Mouse (Mus musculus) embryo, embryonic 10.5 days (tissue): ENCODE measurements at regions not wholly inside any gene's neighbourhood (a gene's known extent, or its start where the extent isn't known, plus 50 kb on each side); places are given as distances from the start of the nearest gene placed in this dataset.

ENCODE experiments used
- DNase-seq: peaks from one replicate; pipeline ENCODE4 v3.0.0-alpha.2; 2015; ENCODE audit warnings: low spot score

DNA sequence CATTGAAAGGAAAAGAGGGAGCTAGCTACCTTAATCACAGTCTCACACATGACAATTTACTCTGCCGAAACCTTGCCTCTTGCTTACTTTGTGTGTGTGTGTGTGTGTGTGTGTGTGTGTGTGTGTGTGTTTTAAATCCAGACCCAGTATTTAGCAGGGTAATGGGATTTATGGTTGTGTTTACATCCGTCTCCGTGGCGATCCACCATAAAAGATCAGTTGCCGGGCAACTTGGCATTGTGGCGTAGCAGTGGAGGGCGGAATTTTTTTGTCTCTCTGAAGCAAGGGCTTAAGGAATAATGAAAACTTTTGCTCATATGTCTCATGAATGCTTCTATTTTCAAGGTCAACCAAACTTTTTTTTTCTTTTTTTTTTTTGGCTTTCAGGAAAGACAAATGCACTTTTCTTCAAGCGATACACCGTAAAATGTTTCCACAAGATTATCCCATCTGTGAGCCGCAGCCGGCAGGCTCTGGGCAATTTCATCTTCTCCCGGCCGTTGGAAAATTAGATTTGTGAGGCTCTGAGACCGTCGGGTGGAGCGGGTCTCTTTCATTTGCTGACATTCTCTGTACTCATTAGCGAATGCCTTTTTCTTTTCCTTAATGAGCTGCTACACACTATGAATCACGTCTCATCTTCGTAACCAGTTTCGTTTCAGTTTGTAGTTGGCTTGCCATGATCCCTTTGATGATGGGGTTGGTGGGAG, 53.9 kb upstream of the Ptch1 start:
- DNase-seq, result peak; percentile 87

DNA sequence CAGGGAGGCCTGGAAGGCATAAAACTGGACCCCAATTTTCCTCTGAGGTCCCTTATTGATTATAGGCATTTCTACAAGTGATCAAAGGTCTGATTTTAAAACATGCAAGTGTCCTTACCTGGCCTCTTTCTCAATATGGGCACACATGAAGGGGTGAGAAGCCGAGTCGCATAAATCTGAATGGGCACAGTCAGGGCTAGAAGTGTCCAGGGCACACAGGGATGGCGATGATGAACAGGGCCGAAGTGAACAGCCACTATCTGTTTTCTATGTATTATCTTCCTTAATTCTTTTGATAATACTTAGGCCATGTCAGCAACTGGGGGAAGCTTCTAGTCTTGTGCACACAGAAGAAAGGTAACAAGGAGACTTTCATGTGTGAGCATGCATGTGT, 54.5 kb upstream of the Ptch1 start:
- DNase-seq, result no peak

DNA sequence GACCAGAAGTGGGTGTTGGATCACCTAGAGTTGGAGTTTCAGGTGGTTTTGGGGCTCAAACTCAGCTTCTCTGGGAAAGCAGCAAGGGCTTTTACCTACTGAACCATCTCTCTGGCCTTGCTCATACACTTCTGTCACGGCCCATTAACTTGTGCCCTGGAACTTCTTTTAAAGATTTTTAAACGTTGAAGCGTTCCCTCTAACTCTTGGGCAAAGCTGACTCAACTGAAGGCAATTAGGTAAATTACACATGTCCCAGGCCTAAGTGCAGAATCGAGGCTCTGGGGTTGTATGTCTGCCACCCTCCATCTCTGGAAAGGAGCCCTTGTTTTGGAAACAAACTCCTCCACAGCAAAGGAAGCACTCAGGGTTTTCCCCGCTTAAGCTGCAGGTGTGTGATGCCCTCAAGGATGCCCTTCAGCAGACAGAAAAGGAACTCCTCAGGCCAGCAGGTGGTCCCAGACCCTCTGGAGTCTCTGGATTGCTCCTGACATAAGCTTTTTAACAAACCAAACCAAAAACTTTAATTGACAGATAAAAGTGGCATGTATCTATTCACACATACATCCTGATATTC, 58.5 kb upstream of the Ptch1 start:
- no peak for DNase-seq

DNA sequence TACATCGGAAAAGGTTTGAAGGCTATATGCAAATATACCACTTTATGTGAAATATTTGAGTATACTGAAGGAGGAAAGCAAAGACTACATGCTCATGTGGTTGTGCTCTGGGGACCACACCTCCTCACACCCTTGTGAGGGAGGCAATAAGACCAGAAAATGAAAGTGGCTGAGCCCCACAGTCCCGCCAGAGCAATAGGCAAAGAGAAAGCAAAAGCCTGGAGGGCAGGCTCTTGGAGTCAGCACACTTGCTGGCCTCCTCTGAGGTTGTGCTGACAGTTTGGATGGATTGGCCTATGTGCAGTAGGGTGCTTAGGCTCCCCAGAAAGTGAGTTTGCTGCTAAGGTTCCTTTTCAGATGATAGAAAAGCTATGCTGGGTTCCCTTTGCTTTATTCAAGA, 60.9 kb upstream of the Ptch1 start:
- DNase-seq, result no peak

DNA sequence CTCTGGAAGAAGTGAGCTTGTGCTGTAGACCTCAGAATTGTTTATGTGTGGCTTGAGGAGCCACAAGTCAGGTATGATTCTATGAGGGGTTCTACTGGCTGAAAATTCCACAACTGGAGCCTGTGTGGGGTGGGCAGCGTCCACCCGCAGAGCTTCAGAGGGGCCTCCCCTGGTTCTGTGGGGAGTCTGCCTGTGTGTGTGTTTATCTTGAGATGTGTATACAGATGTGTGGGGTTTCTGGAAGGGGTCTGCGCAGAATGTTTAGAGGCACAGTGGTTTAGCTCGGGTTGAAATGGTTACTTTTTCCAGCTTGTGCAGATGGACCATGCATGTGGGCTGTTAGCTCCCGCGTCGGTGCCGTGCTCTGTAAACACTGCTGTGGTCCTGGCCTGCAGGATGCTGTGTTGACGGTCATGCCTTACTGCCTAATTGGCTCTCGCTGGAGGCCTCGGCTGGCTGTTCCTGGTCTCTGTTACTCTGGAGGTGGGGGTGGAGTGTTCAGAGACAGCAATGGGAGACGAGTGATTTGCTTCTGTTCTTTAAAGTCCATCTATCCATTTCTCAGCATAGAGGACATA, 68.3 kb upstream of the Ptch1 start:
- peak; percentile 53 for DNase-seq

DNA sequence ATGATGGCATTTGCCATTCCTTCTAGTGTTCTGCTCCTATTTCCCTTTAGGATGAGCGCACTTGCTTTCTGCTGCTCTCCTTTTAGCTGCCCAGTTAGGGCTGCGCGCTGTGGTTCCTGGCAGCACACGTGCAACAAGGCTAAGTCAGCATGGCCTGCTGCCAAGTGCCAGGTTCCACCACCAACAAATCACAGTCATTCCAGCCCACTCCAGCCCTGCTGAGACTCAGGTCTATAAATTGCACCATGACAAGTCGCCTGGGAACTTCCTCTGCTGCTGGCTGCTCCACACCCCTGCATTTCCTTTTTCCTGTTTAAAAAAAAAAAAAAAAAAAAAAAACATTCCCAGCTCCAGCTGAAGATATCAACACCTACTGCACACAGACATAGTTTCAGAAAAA, 69.2 kb upstream of the Ptch1 start:
- peak; percentile 60 for DNase-seq

DNA sequence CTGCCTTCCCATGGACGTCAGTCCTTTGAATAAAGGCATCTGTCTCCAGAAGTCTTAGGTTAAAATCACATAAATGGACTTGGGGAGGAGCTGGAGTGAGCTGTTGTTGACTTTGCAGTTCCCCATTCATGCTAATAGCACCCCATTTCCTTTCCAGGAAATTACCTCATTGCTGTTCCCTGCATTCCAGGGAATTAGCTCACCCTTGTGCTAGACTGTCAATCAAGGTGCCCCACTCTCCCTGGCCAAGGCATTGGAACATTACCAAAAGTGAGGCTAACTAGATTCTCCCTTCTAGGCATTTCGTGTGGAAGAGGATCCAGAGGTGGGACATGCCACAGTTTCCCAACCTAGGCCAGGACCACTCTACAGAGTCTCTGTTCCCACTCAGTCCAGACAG, 70.0 kb upstream of the Ptch1 start:
- DNase-seq, result no peak

DNA sequence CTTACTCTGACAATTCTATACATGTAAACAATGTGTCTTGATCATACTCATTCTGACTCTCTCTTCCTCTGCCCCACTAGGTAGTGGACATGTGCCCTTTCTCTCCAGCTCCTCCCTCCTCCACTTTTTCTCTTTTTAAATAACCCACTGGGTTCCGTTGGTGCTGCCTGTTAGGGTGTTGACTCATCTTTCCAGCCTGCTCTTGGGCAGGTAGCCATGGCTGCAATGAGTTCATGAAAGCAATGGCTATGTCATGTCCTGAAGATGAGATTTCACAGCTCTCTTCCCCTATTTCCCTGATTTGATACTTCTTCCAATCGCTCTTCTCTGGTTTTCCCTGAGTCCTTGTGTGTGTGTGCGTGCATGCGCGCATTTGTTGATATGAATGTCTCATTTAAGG, 70.9 kb upstream of the Ptch1 start:
- DNase-seq, result no peak

DNA sequence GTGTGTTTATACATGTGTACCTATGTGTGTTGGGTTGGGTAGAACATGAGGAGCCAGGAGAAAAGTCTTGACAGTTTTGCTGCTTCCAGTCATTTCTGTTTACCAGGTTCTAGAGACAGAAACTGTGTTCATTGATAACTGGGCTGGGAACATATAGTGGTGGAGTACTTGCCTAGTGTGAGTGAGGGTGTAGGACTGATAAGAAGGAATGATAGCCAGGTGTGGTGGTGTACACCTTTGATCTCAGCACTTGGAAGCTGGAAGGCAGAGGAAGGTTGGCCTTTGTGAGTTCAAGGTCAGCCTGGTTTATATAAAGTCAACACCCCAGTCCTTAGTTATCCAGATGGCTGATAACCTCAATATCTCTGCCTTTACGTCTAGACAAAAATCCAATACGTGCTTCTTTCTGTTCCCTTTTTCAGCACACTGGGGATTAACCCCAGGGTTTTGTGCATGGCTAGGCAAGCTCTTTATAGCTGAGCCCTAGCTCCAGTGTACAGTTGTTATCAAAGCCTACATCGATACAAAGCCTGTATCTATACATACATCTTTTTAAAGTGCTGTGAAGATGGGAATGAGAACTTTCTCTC, 75.8 kb upstream of the Ptch1 start:
- DNase-seq, result no peak

DNA sequence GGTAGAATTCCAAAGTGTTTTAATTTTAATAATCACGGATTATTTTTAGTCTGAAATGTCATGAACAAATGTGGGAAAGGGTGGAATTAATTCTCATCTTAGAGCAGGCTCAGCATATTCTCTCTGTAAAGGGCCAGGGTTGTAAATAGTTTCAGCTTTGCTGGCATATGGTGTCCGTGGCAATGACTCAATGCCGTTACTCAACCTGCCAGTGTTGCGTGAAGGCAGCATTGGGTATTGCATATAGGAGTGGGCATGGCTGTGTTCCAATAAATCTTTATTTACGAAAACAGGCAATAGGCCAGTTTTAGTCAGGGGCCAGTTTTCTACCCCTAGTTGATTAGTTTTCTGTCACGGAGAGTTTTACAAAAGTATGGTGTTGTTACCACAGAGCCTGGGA, 81.1 kb upstream of the Ptch1 start:
- DNase-seq, result no peak

DNA sequence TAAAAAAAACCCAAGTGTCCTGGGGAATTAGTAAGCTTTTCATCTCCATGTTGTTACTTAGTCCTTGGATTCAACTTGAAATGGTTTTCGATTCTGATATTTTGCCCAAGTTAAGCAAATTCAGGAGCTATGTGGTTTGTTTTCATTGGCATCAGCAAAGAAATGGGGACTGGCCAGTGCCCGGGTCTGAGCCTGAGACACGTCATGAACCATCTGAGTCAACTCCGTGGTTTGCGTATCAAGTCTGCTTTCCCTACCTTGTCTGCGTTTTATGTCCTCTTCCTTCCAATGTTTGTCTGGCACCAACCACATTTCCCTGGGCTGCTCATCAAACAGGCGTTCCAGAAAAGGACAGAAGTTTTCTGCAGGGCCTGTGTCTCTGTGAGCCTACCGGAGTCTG, 83.7 kb upstream of the Ptch1 start:
- no peak for DNase-seq

DNA sequence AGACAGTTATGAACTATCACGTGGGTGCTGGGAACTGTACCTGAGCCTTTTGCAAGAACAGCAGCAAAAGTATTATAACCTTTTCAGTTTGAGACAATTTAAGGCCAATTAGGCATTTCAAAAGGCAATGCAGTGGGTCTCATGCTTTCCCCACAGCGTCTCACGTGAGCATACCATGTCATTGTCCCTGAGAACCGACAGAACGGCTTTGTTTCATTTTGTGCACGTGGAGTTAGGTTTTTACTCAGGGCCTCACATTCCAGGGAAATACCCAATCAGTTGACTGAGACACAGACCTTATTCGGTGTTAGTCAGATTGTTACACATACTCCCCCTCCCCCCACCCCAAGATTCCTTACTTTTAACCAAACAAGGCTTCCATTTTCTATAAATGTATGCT, 86.0 kb upstream of the Ptch1 start:
- no peak for DNase-seq

DNA sequence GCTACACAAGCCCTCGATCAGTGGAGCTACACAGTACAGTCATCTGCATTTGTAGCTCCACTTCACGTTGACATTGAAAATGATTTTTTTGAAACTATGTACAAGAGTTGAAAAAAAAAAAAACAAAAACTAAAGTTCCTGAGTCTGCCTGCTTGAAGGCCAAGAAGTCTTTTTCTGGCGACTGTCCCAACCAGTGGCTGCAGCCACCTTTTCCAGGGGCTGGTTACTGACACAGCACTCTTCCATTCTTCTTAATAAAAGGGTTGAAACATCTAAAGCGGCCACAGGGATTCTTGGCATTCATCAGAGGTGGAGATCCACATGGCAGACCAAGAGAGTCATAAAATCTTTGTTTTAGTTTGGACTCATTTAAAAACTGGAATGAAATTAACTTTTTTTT, 87.0 kb upstream of the Ptch1 start:
- DNase-seq, result no peak

DNA sequence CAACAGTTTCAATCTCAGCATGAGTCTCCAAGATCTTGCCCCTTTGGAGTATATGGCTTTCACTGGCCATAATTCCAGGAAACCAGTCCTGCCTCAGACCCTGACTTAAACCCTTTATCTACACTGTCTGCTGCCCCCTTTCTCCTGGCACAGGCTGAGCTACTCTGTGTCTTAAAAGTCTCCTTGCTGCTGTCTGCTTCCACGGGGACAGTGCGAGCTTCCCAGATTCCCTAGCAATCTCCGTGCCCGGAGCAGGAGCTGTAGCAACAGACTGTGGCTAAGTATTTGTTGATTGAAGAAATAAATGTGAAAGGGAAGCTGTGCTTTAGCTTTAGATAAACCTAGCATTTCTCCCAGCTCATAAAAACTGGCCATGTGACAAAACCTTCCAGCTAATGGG, 95.2 kb upstream of the Ptch1 start:
- no peak for DNase-seq

DNA sequence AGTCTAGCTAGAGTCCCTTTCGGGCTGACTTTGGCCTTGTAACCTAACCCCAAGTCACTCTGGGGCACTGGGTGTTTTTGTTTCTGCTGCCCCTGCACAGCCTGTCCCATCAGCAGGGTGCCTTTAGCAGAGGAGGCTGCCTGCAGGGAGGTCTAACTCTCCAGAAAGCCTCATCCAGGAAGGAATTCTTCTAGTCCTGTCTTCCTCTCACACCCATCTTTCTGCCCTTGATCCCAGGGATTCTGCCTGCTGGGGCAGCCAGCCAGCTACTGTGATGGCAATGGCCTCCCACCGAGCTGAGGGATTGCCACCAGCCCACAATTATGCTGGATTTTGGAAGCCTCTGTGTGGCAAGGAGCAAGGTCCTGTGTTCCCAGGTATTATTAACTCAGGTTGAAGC, 95.6 kb upstream of the Ptch1 start:
- DNase-seq, result peak; percentile 24

DNA sequence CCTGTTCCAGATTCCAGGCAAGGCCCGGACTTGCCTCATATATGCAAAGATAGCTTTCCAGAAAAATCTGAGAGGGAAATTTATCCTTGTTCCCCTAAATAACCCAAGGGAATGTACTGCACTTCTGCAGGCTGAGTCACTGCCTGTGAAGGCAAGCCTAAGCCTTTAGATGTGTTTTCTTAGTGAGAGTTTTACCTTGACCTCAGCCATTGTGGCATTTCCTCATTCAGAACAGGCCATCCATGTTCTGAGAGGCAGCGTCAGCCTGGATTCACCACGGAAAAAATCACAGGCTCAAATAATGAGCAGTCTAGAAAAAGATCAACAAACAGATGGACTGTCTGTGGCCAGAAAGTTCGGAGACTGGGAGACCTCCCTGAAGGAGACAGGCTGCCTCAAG, 99.0 kb upstream of the Ptch1 start:
- DNase-seq, result no peak

DNA sequence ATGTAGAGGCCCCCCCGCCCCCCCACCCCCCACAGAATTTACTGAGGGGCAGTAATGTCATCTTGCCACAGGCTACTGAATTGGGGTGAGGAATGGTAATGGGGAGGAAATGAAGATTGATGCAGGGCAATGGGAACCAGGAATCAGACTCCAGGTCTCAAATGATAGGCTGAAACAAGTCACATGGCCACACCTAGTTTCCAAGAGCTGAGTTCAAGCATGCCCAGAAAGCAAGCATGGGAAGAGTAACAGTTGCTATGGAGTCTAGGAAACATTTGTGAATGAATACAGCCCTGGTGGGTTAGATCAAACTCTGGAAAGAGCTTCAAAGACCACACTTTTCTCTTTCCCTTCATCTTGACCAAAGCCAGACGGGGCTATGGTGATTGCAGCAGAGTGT, 104.3 kb upstream of the Ptch1 start:
- DNase-seq, result no peak

DNA sequence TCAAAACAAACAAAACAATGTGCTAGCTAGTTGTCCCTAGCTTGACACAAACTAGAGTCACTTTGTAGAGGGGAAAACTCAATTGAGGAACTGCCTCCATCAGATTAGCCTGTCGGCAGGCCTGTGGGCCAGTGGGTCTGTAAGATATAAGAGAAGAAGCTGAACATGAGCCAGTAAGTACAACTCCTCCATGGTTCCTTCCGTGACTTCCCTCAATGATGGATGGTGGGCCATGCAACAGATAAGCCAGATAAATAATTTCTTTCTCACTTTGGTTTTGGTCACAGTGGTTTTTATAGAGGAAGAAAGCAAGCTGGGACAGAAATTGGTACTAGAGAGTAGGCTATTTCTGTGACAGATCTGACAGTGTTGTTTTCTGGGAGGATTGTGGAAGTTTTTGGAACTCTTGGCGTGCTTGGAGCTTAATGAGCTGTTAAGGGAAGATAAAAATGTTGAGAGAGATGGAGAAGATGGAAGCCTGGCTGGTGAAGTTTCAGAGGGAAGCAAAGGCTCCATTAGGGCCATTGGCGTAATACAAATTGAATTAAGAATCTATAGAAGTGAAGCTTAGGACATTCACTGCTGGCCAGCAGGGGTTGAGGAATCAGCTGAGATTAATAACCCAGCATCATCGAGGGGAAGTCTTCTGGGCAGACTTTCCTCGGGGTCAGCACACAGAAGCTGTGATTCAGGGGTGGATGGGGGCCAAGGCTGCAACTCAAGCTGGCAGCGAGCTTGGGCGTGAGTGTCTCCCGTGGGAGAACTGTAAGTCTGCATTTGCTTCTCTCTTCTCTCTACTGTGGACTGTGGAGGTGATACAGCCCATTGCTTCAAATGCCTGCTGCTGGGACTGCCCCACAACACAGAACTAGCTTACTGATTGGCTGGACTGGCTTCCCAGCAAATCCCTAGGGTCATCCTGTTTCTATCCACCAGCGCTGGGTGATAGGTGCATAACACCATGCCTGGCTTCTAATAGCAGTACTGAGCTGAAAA, 105.2 kb upstream of the Ptch1 start:
- DNase-seq, result no peak

DNA sequence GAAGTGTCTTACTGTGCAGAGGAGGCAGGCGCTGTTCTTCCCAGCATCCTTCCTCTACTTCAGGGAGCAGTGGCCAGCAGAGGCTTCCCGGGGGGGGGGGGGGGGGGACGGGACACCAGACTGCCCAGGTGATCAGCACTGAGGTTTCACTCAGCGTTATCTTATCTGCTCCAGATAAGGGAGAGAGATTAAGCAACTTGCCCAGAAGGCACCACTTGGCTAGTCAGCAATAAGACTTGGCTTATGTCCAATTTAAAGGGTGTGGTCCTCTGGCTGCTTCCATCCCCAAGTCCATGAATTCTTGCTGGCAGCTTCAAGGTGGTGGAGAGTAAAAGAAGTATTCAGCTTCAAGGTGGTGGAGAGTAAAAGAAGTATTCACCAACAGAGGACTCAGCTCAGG, 108.9 kb upstream of the Ptch1 start:
- DNase-seq, result no peak

DNA sequence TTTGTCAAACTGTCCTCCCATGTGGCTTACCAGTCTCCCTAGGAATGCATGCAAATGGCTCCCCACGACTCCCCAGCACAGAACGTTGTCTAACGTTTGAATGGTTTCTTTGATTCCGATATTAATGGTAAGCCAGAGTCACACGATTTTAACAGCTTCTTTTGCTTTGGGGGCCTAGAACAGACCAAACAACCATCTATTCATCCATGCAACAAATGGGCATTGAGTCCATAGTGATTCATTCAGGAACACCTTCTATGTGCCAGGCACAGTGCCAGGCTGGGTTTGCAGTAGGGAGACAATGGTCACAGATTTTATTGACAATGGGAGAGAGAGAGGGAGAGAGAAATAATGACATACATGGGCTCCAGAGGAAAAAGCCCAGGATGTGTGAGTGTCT, 118.6 kb upstream of the Ptch1 start:
- DNase-seq, result no peak

DNA sequence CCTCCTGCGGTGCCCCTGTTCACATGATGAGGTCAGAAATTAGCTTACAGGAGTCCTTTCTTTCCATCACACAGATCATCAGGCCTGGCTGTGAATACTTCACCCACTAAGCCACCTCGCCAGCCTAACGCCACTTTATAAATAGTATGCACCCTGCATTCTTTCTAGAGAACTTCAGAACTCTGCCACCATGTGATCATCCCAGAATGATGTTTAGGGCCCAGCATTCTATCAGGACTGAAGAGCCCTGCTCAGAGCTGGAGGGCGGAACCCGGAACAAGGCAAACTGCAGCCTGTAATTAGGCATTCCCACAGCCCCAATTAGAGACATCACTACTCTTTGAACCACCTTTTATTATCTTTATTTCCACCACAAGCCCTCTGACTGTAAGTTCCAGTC, 120.2 kb upstream of the Ptch1 start:
- DNase-seq, result no peak

DNA sequence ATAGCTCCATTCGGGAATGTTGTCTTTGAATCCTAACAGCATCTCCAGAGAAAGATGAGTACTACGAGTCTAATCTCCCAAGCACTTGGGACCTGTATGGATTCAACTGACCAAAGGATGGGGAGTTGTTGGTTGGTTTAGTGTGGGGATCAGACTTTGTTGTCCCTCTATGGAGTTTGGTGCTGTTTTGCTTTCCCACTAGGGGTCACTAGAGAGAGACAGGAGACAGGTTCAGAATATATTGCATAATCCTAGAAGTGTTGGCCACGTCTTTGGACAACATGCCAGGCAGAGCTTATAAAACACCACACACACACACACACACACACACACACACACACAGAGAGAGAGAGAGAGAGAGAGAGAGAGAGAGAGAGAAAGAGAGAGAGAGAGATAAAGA, 118.6 kb upstream of the Ercc6l2 start:
- peak; percentile 50 for DNase-seq
